Mouse (Mus musculus): Measurements from ENCODE around the gene Gm13199. TPM values are rescaled to one million over a fixed set of nuclear protein-coding genes. Genes with fewer than 3 reads are reported as not detected.

The Gm13199 gene
- polyA plus RNA-seq, 1 experiment from 2014 or later = 1.7 TPM

GRCm38 (mm10) chr2:5825265-5825913 is 37.3 kb downstream of the Gm13199 start:
- no peak overlapping the region for H3K4me3 ChIP-seq (ENCODE audit: low read depth, low read length)
- H3K36me3 ChIP-seq (ENCODE audit: control insufficient read depth, insufficient read depth, low read length) = peaks cover 31% of the 10 kb centered on the region
- no peak overlapping the region for H3K27ac ChIP-seq (ENCODE audit: low read depth, low read length)
- no peak overlapping the region for H3K4me2 ChIP-seq (ENCODE audit: low read depth, low read length)
- no peaks in the 10 kb centered on the region for H3K9me3 ChIP-seq (ENCODE audit: control insufficient read depth, low read length)
- no peak overlapping the region for H3K9ac ChIP-seq (replicated peaks; ENCODE audit: low read depth, low read length)
- 94% methylated on average over 5 of the region's 5 CpGs for WGBS
- ATAC-seq (ENCODE audit: low read depth) = no peak
- no peaks in the 10 kb centered on the region for H3K27me3 ChIP-seq (ENCODE audit: control insufficient read depth, insufficient read depth, low read length)
- H3K4me1 ChIP-seq (ENCODE audit: control insufficient read depth, insufficient read depth, low read length) = no peaks in the 10 kb centered on the region

- H3K27me3 ChIP-seq (ENCODE audit: control insufficient read depth, insufficient read depth, low read length) = no peaks in the 10 kb centered on the region
- WGBS = 90% methylated on average over 5 of the region's 5 CpGs
- H3K4me2 ChIP-seq (ENCODE audit: low read depth, low read length) = no peak overlapping the region
- H3K4me1 ChIP-seq (ENCODE audit: control insufficient read depth, insufficient read depth, low read length) = no peaks in the 10 kb centered on the region
- no peak overlapping the region for H3K27ac ChIP-seq (ENCODE audit: low read depth, low read length)
- no peak for ATAC-seq (ENCODE audit: low read depth)
- no peak overlapping the region for H3K4me3 ChIP-seq (ENCODE audit: low read depth, low read length)
- H3K36me3 ChIP-seq (ENCODE audit: control insufficient read depth, insufficient read depth, low read length) = peaks cover 34% of the 10 kb centered on the region
- no peak overlapping the region for H3K9ac ChIP-seq (replicated peaks; ENCODE audit: low read depth, low read length)
- H3K9me3 ChIP-seq (ENCODE audit: control insufficient read depth, low read length) = no peaks in the 10 kb centered on the region
Measured at GRCm38 (mm10) chr2:5824685-5825084, 38.0 kb downstream of the Gm13199 start.

- Histone ChIP-seq H3K4me3 (ENCODE audit: low read depth, low read length) (no peak overlapping the region), H3K4me1 (ENCODE audit: control insufficient read depth, insufficient read depth, low read length) (no peaks in the 10 kb centered on the region), H3K27me3 (ENCODE audit: control insufficient read depth, insufficient read depth, low read length) (no peaks in the 10 kb centered on the region), H3K27ac (ENCODE audit: low read depth, low read length) (no peak overlapping the region), H3K9ac (replicated peaks; ENCODE audit: low read depth, low read length) (no peak overlapping the region), H3K36me3 (ENCODE audit: control insufficient read depth, insufficient read depth, low read length) (peaks cover 34% of the 10 kb centered on the region), H3K9me3 (ENCODE audit: control insufficient read depth, low read length) (no peaks in the 10 kb centered on the region), H3K4me2 (ENCODE audit: low read depth, low read length) (no peak overlapping the region)
- 20% methylated on average over 1 of the region's 1 CpGs for WGBS
- no peak for ATAC-seq (ENCODE audit: low read depth)
Measured at GRCm38 (mm10) chr2:5824213-5824612, 38.5 kb downstream of the Gm13199 start.

DNA sequence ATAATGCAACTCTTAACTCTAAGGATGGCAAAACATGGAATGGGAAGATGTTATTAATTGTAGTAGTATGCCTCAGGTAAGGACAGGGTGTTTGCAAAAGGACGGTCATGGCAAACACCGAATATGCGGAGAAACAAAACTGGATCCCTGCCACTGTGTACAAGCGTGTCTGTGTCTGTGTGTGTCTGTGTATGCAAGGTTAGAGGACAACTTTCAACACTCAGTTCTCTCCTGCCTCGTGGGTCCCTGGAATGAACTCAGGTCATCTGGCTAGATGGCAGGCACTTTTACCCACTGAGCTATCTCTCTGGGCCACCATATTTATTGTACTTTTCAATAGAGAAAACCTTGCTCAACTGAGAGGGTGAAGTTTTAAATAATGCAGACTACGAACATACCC is 40.3 kb downstream of the Gm13199 start:
- Histone ChIP-seq H3K9ac (replicated peaks; ENCODE audit: low read depth, low read length) (no peak overlapping the region), H3K4me3 (ENCODE audit: low read depth, low read length) (no peak overlapping the region), H3K27me3 (ENCODE audit: control insufficient read depth, insufficient read depth, low read length) (no peaks in the 10 kb centered on the region), H3K27ac (ENCODE audit: low read depth, low read length) (no peak overlapping the region), H3K36me3 (ENCODE audit: control insufficient read depth, insufficient read depth, low read length) (peaks cover 43% of the 10 kb centered on the region), H3K4me2 (ENCODE audit: low read depth, low read length) (no peak overlapping the region), H3K9me3 (ENCODE audit: control insufficient read depth, low read length) (no peaks in the 10 kb centered on the region), H3K4me1 (ENCODE audit: control insufficient read depth, insufficient read depth, low read length) (no peaks in the 10 kb centered on the region)
- ATAC-seq (ENCODE audit: low read depth) = no peak
- 98% methylated on average over 6 of the region's 6 CpGs for WGBS

DNA sequence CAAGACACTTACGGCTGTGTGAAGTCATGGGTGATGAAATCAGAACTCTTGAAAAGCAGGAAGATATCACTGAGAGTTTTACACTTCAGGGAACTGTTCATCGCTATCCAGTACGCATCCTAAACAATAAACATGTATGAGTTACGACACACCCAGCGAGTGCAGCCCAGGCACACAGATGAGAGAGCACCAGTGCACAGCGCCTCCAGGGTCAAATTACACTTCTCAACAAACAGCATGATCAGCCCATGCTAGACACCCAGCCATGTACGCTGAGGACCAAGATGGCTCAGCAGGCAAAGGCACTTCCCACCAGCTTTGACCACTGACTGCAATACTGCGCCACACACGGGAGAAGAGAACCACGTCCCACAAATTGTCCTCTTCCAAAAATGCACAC is 41.5 kb downstream of the Gm13199 start:
- no peak overlapping the region for H3K9ac ChIP-seq (replicated peaks; ENCODE audit: low read depth, low read length)
- H3K4me2 ChIP-seq (ENCODE audit: low read depth, low read length) = no peak overlapping the region
- no peak for ATAC-seq (ENCODE audit: low read depth)
- WGBS = 88% methylated on average over 10 of the region's 10 CpGs
- H3K9me3 ChIP-seq (ENCODE audit: control insufficient read depth, low read length) = no peaks in the 10 kb centered on the region
- H3K27me3 ChIP-seq (ENCODE audit: control insufficient read depth, insufficient read depth, low read length) = no peaks in the 10 kb centered on the region
- no peaks in the 10 kb centered on the region for H3K4me1 ChIP-seq (ENCODE audit: control insufficient read depth, insufficient read depth, low read length)
- peaks cover 39% of the 10 kb centered on the region for H3K36me3 ChIP-seq (ENCODE audit: control insufficient read depth, insufficient read depth, low read length)
- no peak overlapping the region for H3K4me3 ChIP-seq (ENCODE audit: low read depth, low read length)
- no peak overlapping the region for H3K27ac ChIP-seq (ENCODE audit: low read depth, low read length)

Other genes starting within 250 kb of the Gm13199 start
- 9.1 and 9.9 TPM in 2 replicates for gene Camk1d, start 148.4 kb downstream of the Gm13199 start, polyA plus RNA-seq (2014; fragmentation: Nextera tagmentation; extraction: Ambion mirVana)
- gene Nudt5, start 17.9 kb downstream of the Gm13199 start, polyA plus RNA-seq (2014; fragmentation: Nextera tagmentation; extraction: Ambion mirVana) = 22.7 and 27.3 TPM in 2 replicates
- 241 and 270 TPM in 2 replicates for gene Cdc123, start 17.8 kb downstream of the Gm13199 start, polyA plus RNA-seq (2014; fragmentation: Nextera tagmentation; extraction: Ambion mirVana)
- gene Sec61a2, start 32.5 kb upstream of the Gm13199 start, polyA plus RNA-seq (2014; fragmentation: Nextera tagmentation; extraction: Ambion mirVana) = 134 and 144 TPM in 2 replicates
- 7.7 and 10.1 TPM in 2 replicates for gene Dhtkd1, start 79.9 kb upstream of the Gm13199 start, polyA plus RNA-seq (2014; fragmentation: Nextera tagmentation; extraction: Ambion mirVana)
- gene Upf2, start 88.5 kb upstream of the Gm13199 start, polyA plus RNA-seq (2014; fragmentation: Nextera tagmentation; extraction: Ambion mirVana) = 10.4 and 11.0 TPM in 2 replicates